Mouse (Mus musculus): ENCODE results near the gene Sgip1.

Sgip1 gene

GRCm38 (mm10) chr4:102775596-102776270 lies 34.6 kb downstream of the Sgip1 start:
- DNase-seq: no peak

DNA sequence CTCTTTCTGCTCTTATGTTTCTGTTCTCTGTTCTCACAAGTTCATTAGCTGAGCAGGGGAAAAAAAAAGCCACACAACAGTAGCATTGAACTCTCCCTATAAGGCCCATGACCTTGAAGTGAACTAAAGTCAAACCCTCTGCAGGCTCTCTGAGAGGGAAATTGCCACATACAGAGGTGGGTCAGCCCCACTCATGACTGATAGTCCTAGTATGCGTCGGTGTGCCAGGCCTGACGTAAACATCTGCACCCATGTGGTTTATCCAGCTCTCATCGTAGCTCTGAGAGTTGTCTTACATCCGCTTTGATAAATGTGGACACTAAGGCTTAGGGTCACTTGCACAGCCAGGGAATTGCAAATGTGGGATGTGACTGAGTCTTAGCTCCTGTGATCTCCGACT lies 38.8 kb downstream of the Sgip1 start:
- DNase-seq: no peak

DNA sequence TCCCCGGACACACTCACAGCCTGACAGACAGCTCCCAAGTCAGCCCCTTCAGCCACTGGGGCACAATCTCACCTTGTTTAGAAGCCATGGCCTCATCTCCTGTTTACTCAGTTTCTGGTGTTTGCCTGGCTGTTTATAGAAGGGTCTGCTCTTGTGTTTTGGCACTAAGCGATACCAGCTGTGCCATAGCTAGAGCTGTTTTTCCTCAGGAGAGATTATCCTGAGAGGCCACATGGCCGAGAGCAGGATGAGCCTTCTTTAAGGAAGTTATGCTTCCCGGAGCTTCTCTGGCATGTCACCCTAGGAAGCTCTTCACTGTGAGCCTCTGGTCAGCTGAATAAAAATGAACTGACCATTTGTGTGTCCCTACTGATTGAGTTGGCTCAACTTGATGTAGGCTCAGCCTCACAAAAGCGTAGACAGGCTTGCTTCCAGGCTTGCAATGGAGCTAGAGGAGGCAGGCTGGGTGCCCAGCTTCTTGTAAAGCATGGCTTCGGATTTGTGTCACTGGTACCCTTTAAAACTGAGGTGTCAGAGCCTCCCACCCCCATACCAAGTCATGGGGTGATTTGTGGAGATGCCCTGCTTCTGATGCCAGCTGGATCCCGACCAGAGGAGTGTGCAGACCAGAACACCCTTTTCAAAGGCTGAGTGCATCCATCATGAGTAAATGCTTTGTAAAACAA lies 42.1 kb downstream of the Sgip1 start:
- DNase-seq: no peak

DNA sequence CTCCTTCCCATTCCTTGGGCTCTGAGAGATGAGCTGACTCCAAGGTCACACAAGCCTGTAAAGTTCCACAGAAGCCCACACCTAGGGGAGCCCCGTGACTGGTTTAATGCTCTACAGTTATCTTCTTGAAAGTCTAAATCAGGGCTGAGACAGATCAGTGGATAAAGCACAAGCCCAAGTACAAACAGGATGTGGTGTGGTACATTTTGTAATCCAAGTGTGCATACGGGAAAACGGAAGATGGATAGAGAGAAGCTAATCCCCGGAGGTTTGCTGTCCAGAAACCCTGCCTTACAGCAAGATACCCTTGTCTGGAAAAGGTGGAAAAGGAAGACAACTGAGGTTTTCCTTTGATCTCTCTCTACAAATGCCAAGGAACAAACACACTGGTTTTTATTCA lies 44.1 kb downstream of the Sgip1 start:
- no peak for DNase-seq

DNA sequence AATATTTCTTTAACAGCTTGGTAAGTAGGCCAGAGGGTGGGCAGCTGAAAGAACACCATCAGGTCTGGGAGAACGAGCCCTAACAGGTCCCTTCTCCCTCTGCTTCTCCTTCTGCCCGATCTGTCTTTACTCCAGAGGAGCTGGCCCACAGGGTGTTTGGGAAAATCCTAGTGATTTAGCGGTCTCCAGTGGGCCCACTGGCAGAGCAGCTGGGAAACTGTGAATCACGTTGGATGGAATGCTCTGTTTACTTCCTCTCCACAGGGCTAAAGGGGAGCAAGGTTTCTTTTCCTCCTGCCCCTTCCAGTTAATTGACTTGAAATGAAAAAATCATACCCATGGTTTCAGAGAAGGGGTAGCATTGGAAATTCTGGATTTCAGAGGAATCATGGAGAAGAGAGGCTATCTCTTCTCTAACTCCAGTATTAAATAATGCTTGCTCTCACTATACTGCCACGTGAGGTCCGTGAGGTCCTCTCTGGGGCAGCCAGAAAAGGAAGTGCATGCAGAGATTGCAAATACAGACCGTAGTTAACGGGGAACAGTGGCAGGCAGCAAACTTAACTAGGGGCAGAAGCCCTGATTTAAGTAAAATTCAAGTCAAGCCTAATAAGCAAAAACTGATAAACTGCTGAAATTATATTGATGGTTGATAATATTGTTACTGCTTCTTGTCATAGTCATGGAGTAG lies 51.1 kb downstream of the Sgip1 start:
- DNase-seq: no peak

DNA sequence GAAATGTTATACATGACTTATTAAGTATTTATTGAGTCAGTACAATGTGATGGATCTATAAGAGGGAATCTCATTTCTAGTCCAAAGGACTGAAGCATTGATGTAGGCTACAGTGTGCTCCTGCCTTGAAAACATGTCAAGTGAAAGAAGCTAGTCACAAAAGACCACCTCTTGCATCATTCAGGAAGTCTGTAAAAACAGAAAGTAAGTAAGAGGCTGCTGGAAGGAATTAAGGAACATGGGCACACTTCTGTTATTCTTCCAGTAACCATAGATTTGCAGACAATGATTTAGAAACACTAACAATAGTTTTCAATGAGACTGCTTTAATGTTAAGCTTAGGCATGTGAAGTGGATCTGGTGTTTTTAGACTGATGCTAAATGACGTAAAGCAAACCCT lies 60.4 kb downstream of the Sgip1 start:
- no peak for DNase-seq

GRCm38 (mm10) chr4:102801936-102802335 lies 60.8 kb downstream of the Sgip1 start:
- no peak for DNase-seq

GRCm38 (mm10) chr4:102804611-102805010 lies 63.5 kb downstream of the Sgip1 start:
- DNase-seq: no peak

DNA sequence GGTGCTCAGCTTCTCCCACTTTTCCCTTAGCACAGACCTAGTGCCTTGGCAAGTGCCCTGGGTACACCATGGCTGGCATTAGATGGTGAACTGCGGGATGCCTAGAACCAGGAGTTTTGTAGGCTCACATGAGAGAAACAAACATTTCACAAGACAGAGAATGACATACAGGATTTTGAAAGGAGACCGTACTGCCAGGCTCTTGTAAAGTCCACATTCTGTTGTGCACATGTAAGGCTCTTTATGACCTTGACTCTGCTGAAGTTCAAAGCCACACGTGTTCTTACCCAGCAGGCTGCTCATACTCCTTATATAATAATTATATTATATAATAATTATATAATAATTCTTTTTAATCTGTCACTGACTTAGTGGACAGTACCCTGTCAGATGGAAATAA lies 65.9 kb downstream of the Sgip1 start:
- no peak for DNase-seq

DNA sequence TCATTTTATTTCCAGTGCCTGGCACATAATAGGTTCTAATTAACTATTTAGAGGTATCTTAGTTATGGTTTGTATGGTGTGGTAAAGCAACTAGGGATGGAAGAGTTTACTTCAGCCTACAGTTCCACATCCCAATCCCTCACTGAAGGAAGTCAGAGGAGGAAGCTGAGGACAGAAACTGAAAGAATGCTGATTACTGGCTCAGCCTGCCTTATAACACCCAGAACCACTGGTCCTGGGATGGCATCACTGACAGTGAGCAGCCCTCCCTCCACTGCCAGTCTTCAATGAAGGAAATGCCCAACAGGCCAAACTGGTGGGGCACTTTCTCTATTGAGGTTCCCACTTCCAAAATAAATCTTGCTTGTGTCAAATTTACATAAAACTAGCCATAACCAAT lies 67.2 kb downstream of the Sgip1 start:
- no peak for DNase-seq

- DNase-seq: no peak
Observed at GRCm38 (mm10) chr4:102809296-102809695, 68.2 kb downstream of the Sgip1 start.

- no peak for DNase-seq
Observed at GRCm38 (mm10) chr4:102810277-102810676, 69.2 kb downstream of the Sgip1 start.

DNA sequence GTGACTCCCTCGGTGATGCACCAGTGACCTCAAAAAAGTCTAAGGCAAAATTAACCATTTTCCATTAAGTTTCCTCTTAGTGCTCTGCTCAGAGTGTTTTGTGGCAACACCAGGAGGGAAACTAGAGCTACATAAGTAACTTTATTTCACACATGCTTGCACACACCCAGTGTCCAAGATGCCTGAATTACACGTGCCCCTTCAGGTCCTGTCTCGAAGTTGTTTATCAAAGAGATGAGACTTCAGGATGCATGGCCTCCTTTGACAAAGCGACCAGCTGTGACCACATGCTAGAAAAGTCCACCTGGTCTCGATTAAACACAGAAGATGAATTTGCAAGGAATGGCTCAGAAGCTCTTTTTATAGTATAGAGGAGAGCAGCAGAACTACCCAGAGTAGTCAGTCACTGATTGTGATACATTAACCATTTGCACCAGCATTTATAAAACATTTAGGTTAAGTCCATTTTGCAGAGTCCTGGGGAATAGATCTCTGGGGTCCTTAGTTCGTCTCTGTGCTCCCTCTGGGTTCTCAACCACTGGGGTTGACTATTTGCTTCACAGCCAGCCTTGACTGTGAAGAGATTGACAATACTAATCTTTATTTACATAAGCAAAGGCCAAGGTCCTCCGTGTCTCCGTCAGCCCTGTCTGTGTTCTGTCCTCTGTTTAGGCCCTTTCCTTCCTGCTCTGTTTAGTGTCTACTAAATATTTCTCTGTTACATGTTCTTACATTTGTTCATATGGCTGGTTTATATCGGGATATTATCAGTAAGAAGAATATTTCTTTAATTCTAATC lies 70.1 kb downstream of the Sgip1 start:
- no peak for DNase-seq

GRCm38 (mm10) chr4:102813346-102813745 lies 72.2 kb downstream of the Sgip1 start:
- no peak for DNase-seq

DNA sequence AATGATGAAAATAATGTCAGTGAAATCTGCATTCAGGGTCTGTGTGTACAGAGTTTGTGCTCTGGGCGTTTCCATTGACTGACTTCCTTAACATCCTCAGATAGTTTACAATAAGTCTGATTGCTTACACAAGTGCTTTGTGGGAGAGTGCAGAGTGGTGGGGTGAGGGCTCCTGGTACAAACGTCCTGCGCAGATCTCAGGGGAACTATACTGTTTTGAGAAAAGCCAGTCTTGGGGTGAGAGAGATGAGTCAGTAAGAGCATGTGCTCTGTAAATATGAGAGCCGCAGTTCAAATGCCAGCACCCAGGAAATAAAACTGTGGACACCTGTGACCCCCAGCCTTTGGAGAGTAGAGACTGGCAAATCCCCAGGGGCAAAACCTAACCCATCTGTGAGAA lies 80.7 kb downstream of the Sgip1 start:
- DNase-seq: no peak

DNA sequence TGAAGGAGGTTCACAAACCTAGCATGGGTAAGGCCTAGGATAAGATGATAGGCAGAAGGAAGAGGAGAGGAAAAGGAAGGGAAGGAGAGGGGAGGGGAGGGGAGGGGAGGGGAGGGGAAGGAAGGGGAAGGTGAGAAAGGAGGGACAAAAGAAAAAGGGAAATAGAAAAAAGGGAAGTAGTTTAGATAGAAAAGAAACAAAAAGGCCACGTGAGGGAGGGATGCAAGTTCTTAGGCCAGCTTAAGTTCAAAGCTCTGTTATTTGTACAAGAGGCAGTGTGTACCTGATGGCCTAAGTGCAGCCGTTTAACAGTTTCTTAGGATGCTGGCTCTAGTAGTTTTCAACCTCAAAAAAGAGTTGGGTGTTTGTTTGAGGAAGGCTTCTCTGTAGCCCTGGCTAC lies 83.4 kb downstream of the Sgip1 start:
- DNase-seq: no peak

DNA sequence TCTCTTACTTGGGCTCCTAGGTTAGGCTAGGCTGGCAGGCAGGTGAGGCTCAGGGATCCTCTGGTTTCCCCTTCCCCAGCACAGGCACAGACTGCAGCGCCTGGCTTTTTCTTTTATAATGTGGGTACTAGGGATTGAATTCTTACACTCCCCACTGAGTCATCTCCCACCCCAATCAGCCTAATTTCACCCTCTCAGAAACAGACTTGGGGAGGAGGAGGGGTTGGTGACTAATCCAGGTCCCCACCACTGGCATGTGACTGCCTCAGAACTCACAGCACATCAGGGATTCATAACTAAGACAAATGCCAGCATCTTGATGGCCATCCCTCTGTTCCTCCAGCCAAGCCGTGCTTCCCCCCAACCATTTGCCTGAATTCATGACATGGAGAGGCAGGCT lies 85.1 kb downstream of the Sgip1 start:
- no peak for DNase-seq

GRCm38 (mm10) chr4:102828518-102828917 lies 87.4 kb downstream of the Sgip1 start:
- DNase-seq: no peak

GRCm38 (mm10) chr4:102833191-102833590 lies 92.1 kb downstream of the Sgip1 start:
- DNase-seq: no peak

- DNase-seq: no peak
Observed at GRCm38 (mm10) chr4:102833726-102834125, 92.6 kb downstream of the Sgip1 start.

- DNase-seq: no peak
Observed at GRCm38 (mm10) chr4:102834710-102835109, 93.6 kb downstream of the Sgip1 start.

DNA sequence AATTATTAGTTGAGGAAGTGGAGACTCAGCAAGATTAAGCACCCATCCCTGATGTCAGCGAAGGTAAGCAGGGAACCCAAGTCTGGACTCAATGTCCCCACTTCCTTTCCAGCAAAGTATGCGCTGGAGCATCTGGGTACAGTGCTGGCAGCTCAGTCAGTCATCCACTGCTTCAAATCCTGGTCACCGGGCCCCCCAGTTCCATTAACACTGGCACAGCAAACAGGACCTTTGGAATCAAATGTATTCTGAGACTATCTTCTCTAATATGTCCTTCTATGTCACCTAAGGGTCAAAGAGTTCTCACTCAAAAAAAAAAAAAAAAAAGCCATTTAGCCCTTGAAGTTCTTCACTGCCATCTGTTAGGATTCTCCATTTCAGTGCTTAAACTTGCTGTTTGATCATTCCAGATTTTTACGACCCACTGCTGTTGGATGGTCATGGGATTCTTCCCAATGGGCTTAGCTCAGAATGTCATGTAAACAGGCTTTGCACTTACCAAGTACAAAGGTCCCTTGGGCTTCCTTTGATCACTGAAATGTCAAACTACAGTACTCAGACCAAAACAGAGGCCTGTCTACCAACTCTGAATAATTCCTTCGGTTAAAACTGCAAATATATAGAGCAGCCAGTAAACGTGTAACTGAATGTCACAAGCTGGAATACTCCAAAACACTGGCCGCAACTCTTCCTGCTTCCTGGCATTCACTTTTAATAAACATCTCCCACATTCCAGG lies 99.1 kb downstream of the Sgip1 start:
- DNase-seq: peak; percentile 4
